Mouse (Mus musculus): ENCODE measurements around the gene Rtl8b. TPM values are rescaled to one million over a fixed set of nuclear protein-coding genes. Genes with fewer than 3 reads are reported as not detected.
"Not testable (repeated sequence)": the region's sequence is repeated elsewhere in the genome, so short reads cannot be mapped to it uniquely, and the experiment has no call there.

The Rtl8b gene
- total RNA-seq (2022), result 100 to 1,000 TPM; 166 to 180 (median 174) TPM

GRCm38 (mm10) chrX:53670294-53670693 lies at the start of gene Rtl8b:
Gene Rtl8b (minus strand): TSS chrX:53670408.
- peak; percentile 82 to 85 for DNase-seq (ENCODE audit: low spot score in 2 of 2)

- DNase-seq (ENCODE audit: low spot score in 2 of 2), result peak; percentile 12 to 40
Observed at GRCm38 (mm10) chrX:53716323-53717182, 46.3 kb upstream of the Rtl8b start.

GRCm38 (mm10) chrX:53715942-53716322 lies 45.7 kb upstream of the Rtl8b start:
- DNase-seq (ENCODE audit: low spot score in 2 of 2), result no peak

GRCm38 (mm10) chrX:53702673-53703072 lies 32.5 kb upstream of the Rtl8b start:
- no peak for DNase-seq (ENCODE audit: low spot score in 2 of 2)

- no peak for DNase-seq (ENCODE audit: low spot score in 2 of 2)
Observed at GRCm38 (mm10) chrX:53699225-53699624, 29.0 kb upstream of the Rtl8b start.

GRCm38 (mm10) chrX:53694008-53694777 lies 24.0 kb upstream of the Rtl8b start:
- DNase-seq (ENCODE audit: low spot score in 2 of 2), result no peak

GRCm38 (mm10) chrX:53693141-53693540 lies 22.9 kb upstream of the Rtl8b start:
- DNase-seq (ENCODE audit: low spot score in 2 of 2), result no peak

GRCm38 (mm10) chrX:53692065-53692464 lies 21.9 kb upstream of the Rtl8b start:
- DNase-seq (ENCODE audit: low spot score in 2 of 2), result no peak

GRCm38 (mm10) chrX:53684676-53685075 lies 14.5 kb upstream of the Rtl8b start:
- DNase-seq (ENCODE audit: low spot score in 2 of 2), result not testable (repeated sequence)

- not testable (repeated sequence) for DNase-seq (ENCODE audit: low spot score in 2 of 2)
Observed at GRCm38 (mm10) chrX:53682650-53683049, 12.4 kb upstream of the Rtl8b start.

- peak; percentile 20 to 75 for DNase-seq (ENCODE audit: low spot score in 2 of 2)
Observed at GRCm38 (mm10) chrX:53676943-53677342, 6.7 kb upstream of the Rtl8b start.

GRCm38 (mm10) chrX:53670696-53671095 lies 488 bp upstream of the Rtl8b start:
- peak in 1 of 2 experiments; percentile 5 for DNase-seq (ENCODE audit: low spot score in 2 of 2)

- not testable (repeated sequence) for DNase-seq (ENCODE audit: low spot score in 2 of 2)
Observed at GRCm38 (mm10) chrX:53669557-53670270, 494 bp downstream of the Rtl8b start.

- not testable (repeated sequence) for DNase-seq (ENCODE audit: low spot score in 2 of 2)
Observed at GRCm38 (mm10) chrX:53652917-53653316, 17.3 kb downstream of the Rtl8b start.

GRCm38 (mm10) chrX:53645885-53646284 lies 24.3 kb downstream of the Rtl8b start:
- no peak for DNase-seq (ENCODE audit: low spot score in 2 of 2)

GRCm38 (mm10) chrX:53642980-53643961 lies 26.9 kb downstream of the Rtl8b start, which contains the start of gene Rtl8a:
Gene Rtl8a (minus strand): TSS chrX:53643682.
- DNase-seq (ENCODE audit: low spot score in 2 of 2), result peak; percentile 54 to 71

GRCm38 (mm10) chrX:53642604-53642979 lies 27.6 kb downstream of the Rtl8b start:
- not testable (repeated sequence) for DNase-seq (ENCODE audit: low spot score in 2 of 2)

GRCm38 (mm10) chrX:53638107-53638506 lies 32.1 kb downstream of the Rtl8b start:
- not testable (repeated sequence) for DNase-seq (ENCODE audit: low spot score in 2 of 2)

All from layer of hippocampus, adult 8-10 months (tissue).